Mouse (Mus musculus) embryonic fibroblast, embryonic 13.5 days (primary cell): ENCODE results near the gene Phb.

Experiments used
- CTCF ChIP-seq: IDR thresholded peaks from 2 replicates; pipeline ENCODE4 v1.5.1; 2011; ENCODE audit warnings: mild to moderate bottlenecking, control low read depth, low read length, moderate library complexity, borderline replicate concordance; ENCODE audit not compliant: insufficient read depth
- POLR2A ChIP-seq: IDR thresholded peaks from 2 replicates; pipeline ENCODE4 v1.6.1; 2011; ENCODE audit warnings: low read depth, mild to moderate bottlenecking, control low read depth, low read length, moderate library complexity

- TF ChIP-seq CTCF (peak; percentile 80), POLR2A (no peak)
Observed at GRCm38 (mm10) chr11:95686031-95686430, 19.3 kb downstream of the Phb start.
